Mouse (Mus musculus) forebrain, postnatal 0 days (tissue): ENCODE data around the gene Zfp580. TPM values are rescaled to one million over a fixed set of nuclear protein-coding genes. Genes with fewer than 3 reads are reported as not detected.

Experiments used
- ATAC-seq: fragments of 200-750 bp; cut with Nextera tagmentation; 2 replicates; pipeline ENCODE4 v1.8.0; 2017; ENCODE audit warnings: mild to moderate bottlenecking, moderate library complexity
- DNase-seq: peaks from one replicate; pipeline ENCODE4 v3.0.0-alpha.2; 2015
- H3K27ac ChIP-seq: fragments of 300-500 bp; sonication (generic); 2 replicates; pipeline ENCODE4 v1.5.1; 2014; ENCODE audit warnings: low read depth, mild to moderate bottlenecking, antibody characterized with exemption, low read length, moderate library complexity, mixed read lengths
- H3K27me3 ChIP-seq: fragments of 300-500 bp; sonication (generic); 2 replicates; pipeline ENCODE4 v1.6.1; 2014; ENCODE audit warnings: mild to moderate bottlenecking, low read length, mixed read lengths; ENCODE audit not compliant: insufficient read depth
- H3K36me3 ChIP-seq: fragments of 300-500 bp; sonication (generic); 2 replicates; pipeline ENCODE4 v1.6.1; 2014; ENCODE audit warnings: mild to moderate bottlenecking, moderate library complexity; ENCODE audit not compliant: insufficient read depth
- H3K4me1 ChIP-seq: fragments of 300-500 bp; sonication (generic); 2 replicates; pipeline ENCODE4 v1.6.1; 2014; ENCODE audit warnings: antibody characterized with exemption; ENCODE audit not compliant: insufficient read depth
- H3K4me2 ChIP-seq: fragments of 300-500 bp; sonication (generic); 2 replicates; pipeline ENCODE4 v1.6.1; 2014; ENCODE audit warnings: low read depth, mild to moderate bottlenecking, moderate library complexity
- H3K4me3 ChIP-seq: fragments of 300-500 bp; sonication (generic); 2 replicates; pipeline ENCODE4 v1.5.1; 2014; ENCODE audit warnings: low read depth, low read length, mixed read lengths
- H3K9ac ChIP-seq: fragments of 300-500 bp; sonication (generic); 2 replicates; pipeline ENCODE4 v1.6.1; 2014; ENCODE audit warnings: mild to moderate bottlenecking
- H3K9me3 ChIP-seq: fragments of 300-500 bp; sonication (generic); 2 replicates; pipeline ENCODE4 v1.6.1; 2016; ENCODE audit warnings: low read length
- CTCF ChIP-seq: sonication (generic); IDR thresholded peaks from 2 replicates; pipeline ENCODE4 v1.5.1; 2016; ENCODE audit warnings: antibody characterized with exemption, control low read depth, low read depth
- WGBS: fragments of 180-500 bp; shearing (Covaris S2); extraction: QIAGEN DNeasy Blood & Tissue Kit; methylation state at CpG from one replicate; pipeline ENCODE4 v1.1.7; 2014; 5-methylcytosine and 5-hydroxymethylcytosine counted together
- polyA plus RNA-seq: library from polyadenylated mRNA; unstranded; fragments of >200 nt; fragmentation: Nextera tagmentation; extraction: Ambion mirVana; gene quantifications from 2 replicates; pipeline ENCODE4 v1.2.1, GENCODE M21; 2015
- total RNA-seq: library from RNA; depleted of rRNA; stranded (reverse); fragments of >200 nt; gene quantifications from 2 replicates; pipeline ENCODE4 v1.2.3, GENCODE M21; 2014

The Zfp580 gene
- total and polyA plus RNA-seq, 2 experiments from 2014 or later: 42.1 to 132 TPM

- Histone ChIP-seq H3K4me2 (no peak overlapping the region), H3K9me3 (no peaks in the 10 kb centered on the region), H3K36me3 (peaks cover 35% of the 10 kb centered on the region), H3K27me3 (no peaks in the 10 kb centered on the region), H3K4me1 (no peaks in the 10 kb centered on the region), H3K27ac (no peak overlapping the region), H3K4me3 (no peak overlapping the region), H3K9ac (no peak overlapping the region)
- 74% methylated on average over 5 of the region's 5 CpGs for WGBS
- DNase-seq (no peak), ATAC-seq (no peak)
- TF ChIP-seq CTCF: no peak
Measured at GRCm38 (mm10) chr7:5086921-5087440, 35.6 kb downstream of the Zfp580 start.

- WGBS: 84% methylated on average over 4 of the region's 4 CpGs
- no peak overlapping the region for H3K9ac ChIP-seq
- DNase-seq: no peak
- no peak for TF ChIP-seq CTCF
- H3K27ac ChIP-seq: no peak overlapping the region
- ATAC-seq: no peak
- H3K4me1 ChIP-seq: no peaks in the 10 kb centered on the region
- no peak overlapping the region for H3K4me2 ChIP-seq
- H3K27me3 ChIP-seq: no peaks in the 10 kb centered on the region
- peaks cover 38% of the 10 kb centered on the region for H3K36me3 ChIP-seq
- no peaks in the 10 kb centered on the region for H3K9me3 ChIP-seq
- H3K4me3 ChIP-seq: no peak overlapping the region
Measured at GRCm38 (mm10) chr7:5087886-5088285, 36.5 kb downstream of the Zfp580 start.

DNA sequence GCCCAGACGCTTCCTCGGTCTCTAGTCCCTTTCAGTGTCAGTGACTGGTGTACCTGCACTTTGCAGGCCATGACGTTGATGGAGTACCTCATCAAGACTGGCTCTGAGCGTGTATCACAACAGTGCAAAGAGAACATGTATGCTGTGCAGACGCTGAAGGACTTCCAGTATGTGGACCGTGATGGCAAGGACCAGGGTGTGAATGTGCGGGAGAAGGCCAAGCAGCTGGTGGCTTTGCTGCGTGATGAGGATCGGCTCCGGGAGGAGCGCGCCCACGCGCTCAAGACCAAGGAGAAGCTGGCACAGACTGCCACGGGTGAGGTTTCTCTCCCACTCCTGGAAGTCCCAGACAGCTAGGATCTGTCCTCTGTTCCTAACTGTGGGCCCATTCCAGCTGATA is 38.5 kb downstream of the Zfp580 start:
- TF ChIP-seq CTCF: no peak
- Histone ChIP-seq H3K4me3 (no peak overlapping the region), H3K27me3 (no peaks in the 10 kb centered on the region), H3K4me1 (no peaks in the 10 kb centered on the region), H3K27ac (no peak overlapping the region), H3K4me2 (no peak overlapping the region), H3K9me3 (no peaks in the 10 kb centered on the region), H3K36me3 (peaks cover 50% of the 10 kb centered on the region), H3K9ac (no peak overlapping the region)
- WGBS: 96% methylated on average over 15 of the region's 15 CpGs
- ATAC-seq (no peak), DNase-seq (no peak)

GRCm38 (mm10) chr7:5091008-5091728 is 39.8 kb downstream of the Zfp580 start:
- no peak overlapping the region for H3K9ac ChIP-seq
- ATAC-seq: no peak
- no peaks in the 10 kb centered on the region for H3K27me3 ChIP-seq
- peaks cover 59% of the 10 kb centered on the region for H3K36me3 ChIP-seq
- no peaks in the 10 kb centered on the region for H3K4me1 ChIP-seq
- no peak overlapping the region for H3K4me2 ChIP-seq
- no peak overlapping the region for H3K4me3 ChIP-seq
- TF ChIP-seq CTCF: no peak
- WGBS: 89% methylated on average over 15 of the region's 15 CpGs
- no peaks in the 10 kb centered on the region for H3K9me3 ChIP-seq
- no peak for DNase-seq
- H3K27ac ChIP-seq: no peak overlapping the region

- H3K27me3 ChIP-seq: no peaks in the 10 kb centered on the region
- no peak for TF ChIP-seq CTCF
- 90% methylated on average over 6 of the region's 6 CpGs for WGBS
- no peaks in the 10 kb centered on the region for H3K4me1 ChIP-seq
- H3K27ac ChIP-seq: no peak overlapping the region
- DNase-seq (no peak), ATAC-seq (no peak)
- no peaks in the 10 kb centered on the region for H3K9me3 ChIP-seq
- H3K36me3 ChIP-seq: peaks cover 67% of the 10 kb centered on the region
- H3K4me2 ChIP-seq: no peak overlapping the region
- H3K9ac ChIP-seq: no peak overlapping the region
- no peak overlapping the region for H3K4me3 ChIP-seq
Measured at GRCm38 (mm10) chr7:5092381-5092780, 41.0 kb downstream of the Zfp580 start.

DNA sequence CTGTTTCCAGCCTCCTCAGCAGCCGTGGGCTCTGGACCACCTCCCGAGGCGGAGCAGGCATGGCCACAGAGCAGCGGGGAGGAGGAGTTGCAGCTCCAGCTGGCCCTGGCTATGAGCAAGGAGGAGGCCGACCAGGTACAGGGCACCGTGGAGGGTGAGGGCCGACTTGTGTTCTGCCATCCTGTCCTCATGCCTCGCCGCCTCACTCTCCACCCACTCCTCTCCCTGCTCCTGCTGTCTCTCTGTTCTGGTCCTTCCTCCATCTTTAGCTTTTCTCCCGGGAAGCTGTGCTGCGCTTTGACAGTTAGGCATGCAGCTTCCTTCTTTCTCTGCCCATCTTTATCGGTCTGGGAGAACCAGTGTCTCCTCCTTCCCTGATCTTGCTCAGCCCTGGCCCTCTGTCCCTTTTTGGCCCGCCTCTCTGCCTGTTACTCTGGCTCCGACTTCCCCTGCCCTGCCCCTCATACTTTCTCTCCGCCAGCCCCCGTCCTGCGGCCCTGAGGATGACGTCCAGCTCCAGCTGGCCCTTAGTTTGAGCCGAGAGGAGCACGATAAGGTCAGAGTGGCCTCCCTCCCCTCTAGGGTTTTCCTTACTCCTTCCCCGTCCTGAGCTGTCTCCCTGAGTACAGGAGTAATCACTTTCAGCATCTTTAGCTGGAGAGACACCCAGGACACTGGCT is 41.6 kb downstream of the Zfp580 start:
- Histone ChIP-seq H3K9me3 (no peaks in the 10 kb centered on the region), H3K4me3 (no peak overlapping the region), H3K9ac (no peak overlapping the region), H3K4me2 (no peak overlapping the region), H3K36me3 (peaks cover 73% of the 10 kb centered on the region), H3K27me3 (no peaks in the 10 kb centered on the region), H3K27ac (no peak overlapping the region), H3K4me1 (no peaks in the 10 kb centered on the region)
- no peak for DNase-seq
- ATAC-seq: no peak
- TF ChIP-seq CTCF: no peak
- 85% methylated on average over 21 of the region's 21 CpGs for WGBS

GRCm38 (mm10) chr7:5098769-5099168 is 47.4 kb downstream of the Zfp580 start:
- H3K9ac ChIP-seq: no peak overlapping the region
- H3K4me3 ChIP-seq: no peak overlapping the region
- no peaks in the 10 kb centered on the region for H3K4me1 ChIP-seq
- WGBS: 95% methylated on average over 5 of the region's 5 CpGs
- no peaks in the 10 kb centered on the region for H3K9me3 ChIP-seq
- DNase-seq (no peak), ATAC-seq (no peak)
- H3K36me3 ChIP-seq: peaks cover 51% of the 10 kb centered on the region
- no peak overlapping the region for H3K4me2 ChIP-seq
- no peak overlapping the region for H3K27ac ChIP-seq
- no peaks in the 10 kb centered on the region for H3K27me3 ChIP-seq
- TF ChIP-seq CTCF: no peak
